Mouse (Mus musculus): ENCODE measurements at regions not wholly inside any gene's neighbourhood (a gene's known extent, or its start where the extent isn't known, plus 50 kb on each side); places are given as distances from the start of the nearest gene placed in this dataset.

GRCm38 (mm10) chr7:68686396-68687139 is 62.5 kb downstream of the Arrdc4 start:
- no peak for DNase-seq (ENCODE audit: low spot score)

DNA sequence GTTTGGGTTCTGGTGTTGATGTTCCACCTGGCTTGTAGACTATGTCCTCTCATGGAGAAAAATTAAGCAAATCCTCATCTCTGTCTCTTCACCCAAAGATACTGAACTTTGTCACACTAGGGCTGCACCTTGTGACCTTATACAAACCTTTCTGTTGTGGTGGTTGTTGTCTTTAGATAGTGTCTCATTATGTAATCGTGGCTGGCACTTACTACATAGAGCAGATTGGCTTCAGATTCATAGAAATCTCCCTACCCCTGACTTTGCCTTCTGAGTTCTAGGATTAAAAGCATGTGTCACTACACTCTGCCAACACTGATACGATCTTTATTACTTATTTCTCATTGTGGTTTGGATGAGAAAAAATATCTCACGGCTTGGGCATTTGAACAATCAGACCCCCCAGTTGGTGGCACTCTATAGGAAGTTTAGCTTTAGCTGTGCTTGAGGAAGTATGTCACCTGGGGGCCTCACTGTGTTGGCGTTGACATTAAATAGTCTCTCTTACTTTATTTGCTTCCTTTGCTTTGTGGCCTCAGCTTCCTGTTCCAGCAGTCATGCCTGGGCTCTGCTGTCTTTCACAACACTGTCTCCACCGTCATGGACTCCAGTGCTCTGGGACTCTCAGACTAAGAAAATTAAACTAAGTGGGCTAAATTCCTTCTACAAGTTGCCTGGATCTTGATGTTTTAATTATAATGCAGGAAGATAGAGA is 66.0 kb downstream of the Arrdc4 start:
- DNase-seq (ENCODE audit: low spot score): no peak

DNA sequence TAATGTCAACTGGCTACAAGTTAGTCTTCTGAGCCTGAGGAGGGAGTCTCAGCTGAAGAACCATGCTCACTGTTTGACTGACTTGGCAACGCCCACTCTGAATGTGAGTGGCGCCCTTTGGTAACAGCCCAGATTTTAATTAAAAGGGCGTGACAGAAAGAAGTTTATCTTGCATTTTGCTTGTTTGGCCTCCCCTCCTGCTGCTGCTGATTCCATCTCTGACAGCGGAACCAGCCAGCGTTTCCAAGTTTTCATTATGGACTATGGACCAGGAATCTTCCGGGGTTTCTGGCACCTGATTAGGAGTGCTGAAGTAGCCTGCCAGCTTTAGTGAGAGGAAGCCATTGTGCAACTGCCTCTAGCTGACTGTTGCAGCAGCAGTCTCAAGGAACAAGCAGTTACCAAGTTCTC is 66.7 kb downstream of the Arrdc4 start:
- no peak for DNase-seq (ENCODE audit: low spot score)

- no peak for DNase-seq (ENCODE audit: low spot score)
These were observed 69.3 kb downstream of the Arrdc4 start for GRCm38 (mm10) chr7:68679770-68680169.

- DNase-seq (ENCODE audit: low spot score): no peak
These were observed 81.0 kb downstream of the Arrdc4 start for GRCm38 (mm10) chr7:68667790-68668732.

- no peak for DNase-seq (ENCODE audit: low spot score)
These were observed 81.8 kb downstream of the Arrdc4 start for GRCm38 (mm10) chr7:68667215-68667614.

DNA sequence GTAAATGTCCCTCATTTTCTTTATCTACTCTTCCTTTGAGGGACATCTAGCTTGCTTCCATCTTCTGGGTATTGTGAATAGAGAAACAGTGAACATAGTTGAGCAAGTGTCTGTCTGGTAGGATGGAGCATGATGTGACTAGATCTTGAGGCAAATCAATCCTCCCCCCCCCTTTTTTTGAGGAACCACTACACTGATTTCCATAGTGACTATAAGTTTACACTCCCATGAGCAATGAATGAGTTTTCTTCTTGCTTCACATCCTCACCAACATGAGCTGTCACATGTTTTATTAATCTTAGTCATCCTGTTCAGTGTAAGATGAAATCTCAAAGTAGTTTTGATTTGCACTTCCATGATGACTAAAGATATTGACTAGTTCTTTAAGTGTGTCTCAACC is 92.7 kb downstream of the Arrdc4 start:
- no peak for DNase-seq (ENCODE audit: low spot score)

DNA sequence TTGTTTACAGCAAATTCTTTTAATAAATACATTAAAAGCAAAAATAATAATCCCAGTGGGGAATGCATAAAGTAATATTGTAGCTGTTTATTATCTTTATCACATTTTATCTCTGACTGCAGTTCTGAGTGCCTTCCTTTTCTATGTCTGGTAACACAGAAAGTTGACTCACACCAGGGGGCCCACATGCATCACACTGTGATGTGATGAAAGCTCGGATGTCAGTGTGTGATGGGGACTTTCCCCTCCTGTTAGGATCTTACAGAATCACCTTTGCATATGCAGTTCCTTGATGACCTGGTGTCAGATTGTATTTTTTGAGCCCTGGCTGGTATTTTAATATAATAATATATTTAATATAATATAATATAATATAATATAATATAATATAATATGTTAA is 95.5 kb downstream of the Arrdc4 start:
- DNase-seq (ENCODE audit: low spot score): no peak

DNA sequence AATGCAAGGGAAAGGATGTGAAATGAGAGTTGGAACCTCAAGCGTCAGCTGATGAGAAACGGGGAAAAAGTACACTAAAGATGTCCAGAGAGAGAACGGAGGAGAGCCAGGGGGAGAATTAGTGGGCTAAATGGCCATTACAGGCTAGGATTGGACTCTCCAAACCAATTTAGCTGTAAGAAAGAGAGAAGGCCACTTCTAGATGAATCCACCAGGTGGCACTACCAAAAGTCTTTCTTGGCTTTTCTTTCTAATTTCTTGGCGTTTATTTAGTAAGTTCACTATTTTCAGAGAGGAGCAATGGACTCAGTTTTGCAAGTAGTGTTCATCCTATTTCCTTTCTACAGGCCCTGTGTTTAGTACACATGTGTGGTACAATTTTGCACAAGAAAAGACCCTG is 97.6 kb downstream of the Arrdc4 start:
- no peak for DNase-seq (ENCODE audit: low spot score)

DNA sequence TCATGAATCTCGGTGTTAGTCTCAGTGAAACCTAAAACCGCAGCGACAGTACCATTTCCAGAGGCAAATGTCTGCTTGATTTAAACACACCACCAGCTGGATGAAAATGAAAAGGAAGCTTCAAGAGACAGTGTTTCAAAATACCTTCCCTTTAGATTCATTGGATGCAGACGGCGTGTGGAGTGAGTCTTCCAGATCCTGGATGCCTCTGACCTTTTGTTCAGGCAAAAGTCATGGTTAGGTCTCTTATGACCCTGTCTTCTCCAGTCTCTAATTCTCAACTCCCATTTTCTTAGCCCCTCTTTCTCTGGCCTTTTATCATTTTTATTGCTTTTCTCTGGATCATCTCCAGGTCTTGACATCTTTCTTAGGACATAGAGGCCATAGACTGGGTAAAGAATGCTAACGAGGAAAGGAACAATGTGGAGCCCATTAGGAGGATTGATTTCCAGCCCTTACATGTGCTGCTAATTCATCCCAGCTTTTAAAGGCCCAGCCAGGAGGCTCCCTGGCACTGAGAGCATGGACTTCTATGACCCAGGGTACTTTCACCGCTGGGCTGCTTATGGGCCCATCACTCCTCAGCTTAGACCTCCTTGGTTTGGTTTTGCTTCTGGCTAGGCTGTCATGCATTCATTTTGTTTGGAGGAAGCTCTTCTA is 111.4 kb downstream of the Arrdc4 start:
- no peak for DNase-seq (ENCODE audit: low spot score)

GRCm38 (mm10) chr7:68621080-68621479 is 128.0 kb downstream of the Arrdc4 start:
- DNase-seq (ENCODE audit: low spot score): no peak

DNA sequence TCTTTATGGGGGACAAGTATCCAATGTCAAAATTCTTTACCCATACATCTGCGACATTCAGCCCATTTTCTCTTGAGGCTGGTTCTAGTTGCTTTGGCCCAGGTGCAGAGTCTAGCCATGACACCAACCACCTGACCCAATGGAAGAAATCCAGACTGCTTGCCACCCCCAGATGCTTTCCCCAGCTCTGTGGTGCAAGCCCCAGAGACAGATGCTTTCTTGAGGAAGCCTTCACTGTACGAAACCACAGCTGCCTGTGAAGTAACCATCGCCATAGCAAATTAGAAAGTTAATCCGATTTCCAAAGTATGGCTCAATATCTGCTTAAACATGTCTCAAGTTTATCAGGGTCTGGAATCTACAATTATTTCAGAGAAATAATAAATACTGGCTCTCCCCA is 138.5 kb downstream of the Arrdc4 start:
- no peak for DNase-seq (ENCODE audit: low spot score)

- DNase-seq (ENCODE audit: low spot score): no peak
These were observed 141.9 kb downstream of the Arrdc4 start for GRCm38 (mm10) chr7:68607170-68607569.

DNA sequence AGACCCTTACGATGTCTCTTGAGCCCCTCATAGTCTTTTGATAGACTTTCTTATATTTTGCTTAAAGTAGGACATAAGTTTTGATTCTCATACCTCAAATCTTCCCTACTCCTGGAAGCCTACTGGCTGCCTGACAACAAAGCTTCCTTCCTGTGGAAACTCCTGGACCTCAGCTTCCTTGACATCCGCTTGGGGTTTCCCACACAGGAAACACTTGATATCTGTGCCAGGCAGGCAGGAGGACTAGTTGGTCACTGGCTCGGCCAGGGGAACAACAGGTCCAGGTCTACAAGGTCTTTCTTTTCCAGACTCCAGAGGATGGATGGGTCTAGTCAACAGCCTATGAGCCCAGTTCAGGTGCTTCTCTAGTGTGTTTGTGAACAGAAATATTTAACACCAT is 142.8 kb downstream of the Arrdc4 start:
- no peak for DNase-seq (ENCODE audit: low spot score)

DNA sequence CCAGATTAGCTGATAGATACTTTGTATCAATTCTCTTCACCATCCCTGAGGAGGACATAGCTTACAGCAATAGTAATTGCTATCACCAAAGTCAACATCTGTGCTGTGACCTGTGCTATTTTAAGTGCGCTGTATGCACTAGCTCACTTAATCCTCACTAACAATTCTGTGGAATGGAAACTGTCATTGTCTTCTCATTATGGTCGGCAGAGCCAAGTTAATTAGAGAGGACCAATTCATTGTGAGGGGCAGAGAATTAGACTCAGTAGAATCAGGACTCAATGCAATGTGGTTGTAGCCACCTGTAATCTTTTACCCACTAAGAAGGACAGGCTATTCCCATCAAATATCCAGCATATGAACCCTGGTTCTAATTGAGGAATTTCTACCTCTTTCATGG is 145.3 kb downstream of the Arrdc4 start:
- no peak for DNase-seq (ENCODE audit: low spot score)

DNA sequence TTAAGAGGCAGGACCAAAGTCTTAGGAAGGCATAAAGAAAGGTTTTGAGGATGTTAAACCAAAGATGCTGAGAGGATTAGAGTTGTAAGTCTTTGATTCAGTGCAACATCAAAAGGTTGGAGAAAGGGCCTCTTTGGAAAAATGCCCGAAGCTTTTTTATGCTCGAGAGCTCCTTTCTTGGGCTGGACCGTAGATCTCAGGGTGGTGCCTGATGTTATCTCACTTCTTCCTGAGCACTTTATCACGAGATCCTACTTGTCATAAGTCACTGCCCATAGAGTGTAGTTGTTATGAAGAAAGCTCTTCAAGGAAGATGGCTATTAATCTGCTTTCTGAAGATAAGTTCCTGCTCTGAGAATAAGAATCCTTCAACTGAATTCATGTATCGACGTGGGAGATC is 147.0 kb downstream of the Arrdc4 start:
- DNase-seq (ENCODE audit: low spot score): no peak

DNA sequence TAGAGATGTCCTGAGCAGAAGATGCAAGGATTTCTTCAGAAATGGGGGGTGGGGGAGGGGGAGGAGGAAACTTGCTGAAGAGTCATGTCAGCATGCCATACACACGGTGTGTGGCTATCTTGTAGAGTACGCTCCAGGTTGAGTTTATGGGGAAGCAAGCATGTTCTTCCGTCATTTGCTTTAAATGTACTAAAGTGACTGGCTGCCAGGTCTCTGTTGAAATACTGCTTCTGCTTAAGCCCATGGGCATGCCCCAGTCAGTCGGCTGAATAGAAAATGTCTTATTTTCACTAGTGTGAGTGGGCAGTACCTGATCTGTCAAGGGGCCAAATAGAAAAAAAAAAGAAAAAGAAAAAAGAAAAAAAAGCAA is 155.0 kb downstream of the Arrdc4 start:
- DNase-seq (ENCODE audit: low spot score): no peak

DNA sequence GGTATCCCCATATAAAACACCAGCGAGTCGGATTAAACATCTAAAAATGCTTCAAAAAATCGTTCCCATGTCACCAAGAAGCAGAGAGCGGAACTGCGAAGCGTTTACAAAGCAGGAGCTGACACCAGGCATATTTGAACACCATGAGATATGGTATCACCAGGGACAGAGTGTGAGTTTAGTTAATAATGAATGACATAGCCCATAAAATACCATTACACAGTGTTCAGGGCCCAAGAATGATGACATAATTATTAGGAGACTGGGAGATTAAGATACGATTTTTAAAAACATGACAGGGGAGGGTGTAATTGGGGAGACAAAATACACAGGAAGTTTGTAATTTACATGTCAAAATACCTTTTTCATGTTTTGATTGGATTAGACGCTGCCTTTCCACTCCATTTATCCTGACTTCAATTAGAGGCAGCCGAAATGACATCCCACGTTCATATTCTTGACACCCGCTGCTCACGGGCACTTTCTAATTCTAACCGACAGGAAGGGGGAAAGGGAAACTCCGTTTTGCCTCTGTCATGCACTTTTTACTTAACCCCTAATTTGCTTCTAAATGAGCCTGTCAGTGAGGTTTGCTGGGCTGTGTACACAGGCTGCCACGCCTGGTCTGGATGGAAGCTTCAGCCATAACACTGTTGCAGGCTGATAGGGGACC is 155.6 kb downstream of the Arrdc4 start:
- DNase-seq (ENCODE audit: low spot score): no peak

DNA sequence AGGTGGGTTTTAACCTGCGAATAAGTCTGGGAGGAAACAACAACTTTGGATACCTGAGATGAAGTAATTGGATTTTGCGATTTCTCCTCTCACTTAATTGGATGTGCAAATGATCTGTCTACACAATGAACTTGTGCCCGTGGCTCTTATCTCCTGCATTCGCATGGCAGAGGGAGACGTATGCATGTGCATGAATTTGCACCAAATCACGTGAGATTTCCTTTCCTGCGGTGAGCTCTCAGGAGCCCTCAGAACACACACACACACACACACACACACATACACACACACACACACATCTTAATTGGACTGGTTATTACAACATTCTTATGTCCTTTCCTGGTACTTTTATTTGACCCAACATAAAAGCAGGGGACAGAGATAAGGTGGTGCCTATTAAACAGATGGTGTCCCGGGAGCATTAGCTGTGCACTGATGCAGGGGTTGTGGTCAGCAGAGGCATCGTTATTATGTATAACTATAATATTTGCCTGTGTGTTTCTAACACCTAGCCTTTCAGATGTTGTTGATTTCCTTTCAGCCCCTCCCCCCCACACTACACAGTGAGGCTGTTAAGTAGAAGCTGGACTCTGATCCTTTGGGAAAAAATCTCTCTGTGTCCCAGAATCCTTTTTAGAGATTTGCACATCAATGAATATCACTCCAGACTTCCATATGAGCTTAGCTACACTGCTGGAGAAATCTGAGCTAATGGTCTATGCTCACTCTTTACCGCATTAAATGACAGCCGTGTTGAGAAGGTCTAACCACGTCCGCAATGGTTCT is 166.3 kb downstream of the Arrdc4 start:
- DNase-seq (ENCODE audit: low spot score): no peak

GRCm38 (mm10) chr7:68580650-68581049 is 168.4 kb downstream of the Arrdc4 start:
- peak; percentile 30 for DNase-seq (ENCODE audit: low spot score)

- peak; percentile 70 for DNase-seq (ENCODE audit: low spot score)
These were observed 169.4 kb downstream of the Arrdc4 start for GRCm38 (mm10) chr7:68579666-68580065.

Measured in left cerebral cortex, adult 11 months (tissue).